Mouse (Mus musculus) CH12.LX (cell line): Measurements from ENCODE around the gene Trip4. TPM values are rescaled to one million over a fixed set of nuclear protein-coding genes. Genes with fewer than 3 reads are reported as not detected.
A peak's percentile ranks its signal among the peaks of the same experiment; 100 is the strongest.

Source experiments
- DNase-seq: peaks from one replicate; pipeline ENCODE4 v3.0.0-alpha.2; 2013; ENCODE audit errors: extremely low read depth
- H3K27ac ChIP-seq: 2 replicates; pipeline ENCODE4 v1.5.1; 2012; ENCODE audit warnings: low read depth, mild to moderate bottlenecking, control low read depth, moderate library complexity; ENCODE audit not compliant: insufficient read depth
- H3K27me3 ChIP-seq: replicated peaks from 2 replicates; pipeline ENCODE3; 2012; ENCODE audit warnings: inconsistent platforms
- H3K36me3 ChIP-seq, 2 experiments: replicated peaks in 1 of 2; 2 replicates each; pipeline versions ENCODE3 to v1.6.1; 2012; ENCODE audit warnings: inconsistent platforms in 1 of 2, low read length in 1 of 2, mild to moderate bottlenecking in 1 of 2, mixed read lengths in 1 of 2, moderate library complexity in 1 of 2; ENCODE audit not compliant: control insufficient read depth in 1 of 2, insufficient read depth in 1 of 2
- H3K4me1 ChIP-seq, 2 experiments: 2 replicates each; pipeline ENCODE4 v1.6.1; 2012; ENCODE audit warnings: inconsistent platforms in 1 of 2, moderate library complexity in 1 of 2; ENCODE audit not compliant: insufficient read depth in 2 of 2, control insufficient read depth in 1 of 2
- H3K4me2 ChIP-seq: 2 replicates; pipeline ENCODE4 v1.6.1; 2012; ENCODE audit warnings: low read depth, mild to moderate bottlenecking, control low read depth; ENCODE audit not compliant: poor library complexity, insufficient read depth, severe bottlenecking
- H3K4me3 ChIP-seq, 3 experiments: fragments of 150-350 bp in 1 of 3; sonication (generic) in 1 of 3; replicated peaks in 1 of 3; 2 replicates each; pipeline versions ENCODE3 to v1.5.1; 2011 to 2012; ENCODE audit warnings: low read depth in 2 of 3, low read length in 2 of 3, mild to moderate bottlenecking in 2 of 3, moderate library complexity in 2 of 3, control low read depth in 1 of 3, improper control_type of control experiment in 1 of 3, inconsistent platforms in 1 of 3, mixed read lengths in 1 of 3; ENCODE audit not compliant: poor library complexity in 1 of 3
- H3K79me2 ChIP-seq: replicated peaks from 2 replicates; pipeline ENCODE4 v1.6.1; 2012; ENCODE audit warnings: mild to moderate bottlenecking, moderate library complexity; ENCODE audit not compliant: control insufficient read depth, poor library complexity, insufficient read depth, severe bottlenecking; ENCODE audit errors: extremely low read depth
- H3K9ac ChIP-seq: 2 replicates; pipeline ENCODE4 v1.6.1; 2012; ENCODE audit warnings: low read depth, mild to moderate bottlenecking, control low read depth, moderate library complexity; ENCODE audit not compliant: insufficient read depth
- H3K9me3 ChIP-seq: replicated peaks from 2 replicates; pipeline ENCODE3; 2012; ENCODE audit warnings: low read length, inconsistent platforms, mixed read lengths
- BHLHE40 ChIP-seq: IDR thresholded peaks from 2 replicates; pipeline ENCODE4 v1.6.1; 2011; ENCODE audit warnings: mild to moderate bottlenecking, low read depth, low read length, improper control_type of control experiment
- CHD1 ChIP-seq: IDR thresholded peaks from 2 replicates; pipeline ENCODE4 v1.6.1; 2012; ENCODE audit warnings: low read depth, low read length, improper control_type of control experiment, inconsistent platforms
- CHD2 ChIP-seq: IDR thresholded peaks from 2 replicates; pipeline ENCODE4 v1.6.1; 2011; ENCODE audit warnings: low read length, improper control_type of control experiment
- CTCF ChIP-seq, 2 experiments: IDR thresholded peaks in 1 of 2; conservative IDR thresholded peaks in 1 of 2; 2 replicates each; pipeline ENCODE4 v1.5.1; 2011 to 2012; ENCODE audit warnings: low read depth in 2 of 2, low read length in 2 of 2, improper control_type of control experiment in 1 of 2, inconsistent platforms in 1 of 2, mild to moderate bottlenecking in 1 of 2, moderate library complexity in 1 of 2
- E2F4 ChIP-seq: IDR thresholded peaks from 2 replicates; pipeline ENCODE4 v1.6.1; 2011; ENCODE audit warnings: low read depth, low read length, improper control_type of control experiment; ENCODE audit not compliant: insufficient replicate concordance
- ELF1 ChIP-seq: IDR thresholded peaks from 2 replicates; pipeline ENCODE4 v1.6.1; 2014; ENCODE audit warnings: low read depth, mild to moderate bottlenecking, inconsistent platforms, low read length, improper control_type of control experiment
- EP300 ChIP-seq: IDR thresholded peaks from 2 replicates; pipeline ENCODE4 v1.6.1; 2011; ENCODE audit warnings: low read length, improper control_type of control experiment
- ETS1 ChIP-seq: conservative IDR thresholded peaks from 2 replicates; pipeline ENCODE4 v1.6.1; 2012; ENCODE audit warnings: low read depth, mild to moderate bottlenecking, inconsistent platforms, low read length, improper control_type of control experiment, moderate library complexity
- GABPA ChIP-seq: IDR thresholded peaks from 2 replicates; pipeline ENCODE4 v1.6.1; 2012; ENCODE audit warnings: low read depth, low read length, improper control_type of control experiment, inconsistent platforms; ENCODE audit not compliant: insufficient replicate concordance
- HCFC1 ChIP-seq: IDR thresholded peaks from 2 replicates; pipeline ENCODE4 v1.6.1; 2012; ENCODE audit warnings: low read depth, mild to moderate bottlenecking, inconsistent platforms, low read length, improper control_type of control experiment
- IRF4 ChIP-seq: IDR thresholded peaks from 2 replicates; pipeline ENCODE4 v1.6.1; 2014; ENCODE audit warnings: low read depth, mild to moderate bottlenecking, inconsistent platforms, low read length, improper control_type of control experiment
- JUN ChIP-seq: IDR thresholded peaks from 2 replicates; pipeline ENCODE4 v1.6.1; 2011; ENCODE audit warnings: low read depth, mild to moderate bottlenecking, low read length, improper control_type of control experiment, moderate library complexity; ENCODE audit not compliant: insufficient read depth
- JUND ChIP-seq: conservative IDR thresholded peaks from 2 replicates; pipeline ENCODE4 v1.6.1; 2011; ENCODE audit warnings: low read depth, low read length, improper control_type of control experiment
- KAT2A ChIP-seq: IDR thresholded peaks from 2 replicates; pipeline ENCODE4 v1.6.1; 2012; ENCODE audit warnings: low read length, improper control_type of control experiment, inconsistent platforms; ENCODE audit not compliant: insufficient replicate concordance
- MAFK ChIP-seq: IDR thresholded peaks from 2 replicates; pipeline ENCODE4 v1.6.1; 2011; ENCODE audit warnings: low read length, improper control_type of control experiment; ENCODE audit not compliant: insufficient replicate concordance
- MAX ChIP-seq: IDR thresholded peaks from 2 replicates; pipeline ENCODE4 v1.6.1; 2011; ENCODE audit warnings: low read length, improper control_type of control experiment
- MAZ ChIP-seq: IDR thresholded peaks from 2 replicates; pipeline ENCODE4 v1.6.1; 2012; ENCODE audit warnings: low read depth, mild to moderate bottlenecking, inconsistent platforms, low read length, improper control_type of control experiment, moderate library complexity
- MEF2A ChIP-seq: IDR thresholded peaks from 2 replicates; pipeline ENCODE4 v1.6.1; 2014; ENCODE audit warnings: low read depth, mild to moderate bottlenecking, inconsistent platforms, low read length, improper control_type of control experiment, borderline replicate concordance
- MXI1 ChIP-seq: IDR thresholded peaks from 2 replicates; pipeline ENCODE4 v1.6.1; 2011; ENCODE audit warnings: mild to moderate bottlenecking, low read depth, low read length, improper control_type of control experiment
- MYC ChIP-seq: IDR thresholded peaks from 2 replicates; pipeline ENCODE4 v1.6.1; 2011; ENCODE audit warnings: low read depth, mild to moderate bottlenecking, improper control_type of control experiment, low read length
- NELFE ChIP-seq: IDR thresholded peaks from 2 replicates; pipeline ENCODE4 v1.6.1; 2011; ENCODE audit warnings: low read depth, low read length, improper control_type of control experiment
- NRF1 ChIP-seq: IDR thresholded peaks from 2 replicates; pipeline ENCODE4 v1.6.1; 2014; ENCODE audit warnings: low read depth, mild to moderate bottlenecking, inconsistent platforms, low read length, improper control_type of control experiment, moderate library complexity
- PAX5 ChIP-seq: IDR thresholded peaks from 2 replicates; pipeline ENCODE4 v1.6.1; 2012; ENCODE audit warnings: low read length, inconsistent platforms, mixed read lengths
- POLR2A ChIP-seq: IDR thresholded peaks from 2 replicates; pipeline ENCODE4 v1.6.1; 2011; ENCODE audit warnings: low read depth, mild to moderate bottlenecking, improper control_type of control experiment, low read length
- POLR2AphosphoS2 ChIP-seq: IDR thresholded peaks from 2 replicates; pipeline ENCODE4 v1.6.1; 2011; ENCODE audit warnings: low read depth, low read length, improper control_type of control experiment
- RAD21 ChIP-seq: IDR thresholded peaks from 2 replicates; pipeline ENCODE4 v1.6.1; 2011; ENCODE audit warnings: low read depth, mild to moderate bottlenecking, low read length, improper control_type of control experiment, moderate library complexity
- RCOR1 ChIP-seq: conservative IDR thresholded peaks from 2 replicates; pipeline ENCODE4 v1.6.1; 2012; ENCODE audit warnings: low read depth, mild to moderate bottlenecking, inconsistent platforms, low read length, improper control_type of control experiment
- SIN3A ChIP-seq: IDR thresholded peaks from 2 replicates; pipeline ENCODE4 v1.6.1; 2012; ENCODE audit warnings: low read length, improper control_type of control experiment, inconsistent platforms
- SMC3 ChIP-seq: IDR thresholded peaks from 2 replicates; pipeline ENCODE4 v1.6.1; 2011; ENCODE audit warnings: low read depth, low read length, improper control_type of control experiment
- TBP ChIP-seq: conservative IDR thresholded peaks from 2 replicates; pipeline ENCODE4 v1.6.1; 2011; ENCODE audit warnings: low read depth, low read length, improper control_type of control experiment
- TCF12 ChIP-seq: IDR thresholded peaks from 2 replicates; pipeline ENCODE4 v1.6.1; 2014; ENCODE audit warnings: low read depth, mild to moderate bottlenecking, inconsistent platforms, low read length, improper control_type of control experiment
- UBTF ChIP-seq: IDR thresholded peaks from 2 replicates; pipeline ENCODE4 v1.6.1; 2012; ENCODE audit warnings: low read depth, mild to moderate bottlenecking, inconsistent platforms, low read length, improper control_type of control experiment, moderate library complexity
- USF1 ChIP-seq: IDR thresholded peaks from 2 replicates; pipeline ENCODE4 v1.6.1; 2014; ENCODE audit warnings: low read depth, mild to moderate bottlenecking, inconsistent platforms, low read length, improper control_type of control experiment
- USF2 ChIP-seq: conservative IDR thresholded peaks from 2 replicates; pipeline ENCODE4 v1.6.1; 2011; ENCODE audit warnings: low read depth, low read length, improper control_type of control experiment
- ZC3H11A ChIP-seq: IDR thresholded peaks from 2 replicates; pipeline ENCODE4 v1.6.1; 2012; ENCODE audit warnings: low read depth, mild to moderate bottlenecking, inconsistent platforms, low read length, improper control_type of control experiment
- ZKSCAN1 ChIP-seq: IDR thresholded peaks from 2 replicates; pipeline ENCODE4 v1.6.1; 2012; ENCODE audit warnings: low read depth, inconsistent platforms, low read length, improper control_type of control experiment, borderline replicate concordance
- ZMIZ1 ChIP-seq: IDR thresholded peaks from 2 replicates; pipeline ENCODE4 v1.6.1; 2012; ENCODE audit warnings: low read depth, mild to moderate bottlenecking, inconsistent platforms, low read length, improper control_type of control experiment
- ZNF384 ChIP-seq: IDR thresholded peaks from 2 replicates; pipeline ENCODE4 v1.6.1; 2012; ENCODE audit warnings: low read depth, low read length, improper control_type of control experiment, inconsistent platforms
- dilution Hi-C: fragments of 300-500 bp; cut with MboI; formaldehyde crosslinking; loops from 2 replicates; pipeline ENCODE4 v1.14.3; 2020; ENCODE audit warnings: low sequenced_read_pairs; ENCODE audit not compliant: extremely low pct_unique_long_range_greater_than_20kb, extremely low pct_ligation_motif_present
- in situ Hi-C: fragments of 300-500 bp; cut with MboI; formaldehyde crosslinking; loops from 3 replicates; pipeline ENCODE4 v1.14.3; 2019; ENCODE audit warnings: low sequenced_read_pairs, low pct_ligation_motif_present, low pct_unique_long_range_greater_than_20kb, mixed read lengths
- polyA plus RNA-seq: library from polyadenylated mRNA; unstranded; fragments of >175 nt; gene quantifications from 2 replicates; pipeline ENCODE4 v1.2.1, GENCODE M21; 2012; ENCODE audit warnings: low read depth; ENCODE audit not compliant: insufficient read length
- total RNA-seq, 2 experiments: library from RNA; depleted of rRNA; stranded (reverse); fragments of 300-350 nt in 1 of 2; fragments of >200 nt in 1 of 2; gene quantifications; 2 replicates each; pipeline ENCODE4 v1.2.3; 2012 to 2014

The Trip4 gene
- total and polyA plus RNA-seq, 3 experiments = 12.0 to 15.4 (median 14.4) TPM

GRCm38 (mm10) chr9:65909837-65910236 lies 1.2 kb upstream of the Trip4 start:
- Histone ChIP-seq H3K4me1 (peaks cover 0 to 19% of the 10 kb centered on the region in 2 experiments; a peak in 2 of 4 replicates), H3K27me3 (no peaks in the 10 kb centered on the region)
- TF ChIP-seq BHLHE40 = peak; percentile 49
- no peak for TF ChIP-seq MXI1
- no peak for TF ChIP-seq ZMIZ1
- TF ChIP-seq EP300 = peak; percentile 44
- no peak for TF ChIP-seq E2F4
- TF ChIP-seq RCOR1 = no peak
- no peak for TF ChIP-seq CTCF (conservative IDR thresholded peaks at IDR 0.05 in 1 of 2, IDR thresholded peaks at IDR 0.05 in 1 of 2; ENCODE audit: low read depth in 2 of 2, low read length in 2 of 2)
- TF ChIP-seq UBTF = no peak
- peak; percentile 96 for TF ChIP-seq CHD1
- 0 out of 2 replicates have a peak, but pooled peaks have one; percentile 15 for TF ChIP-seq TCF12
- no peak for TF ChIP-seq SIN3A
- no peak for TF ChIP-seq POLR2AphosphoS2
- TF ChIP-seq NRF1 = no peak
- no peak for TF ChIP-seq IRF4
- TF ChIP-seq USF2 = no peak
- TF ChIP-seq TBP = no peak
- TF ChIP-seq MAFK = no peak
- TF ChIP-seq MAX = no peak
- no peak for TF ChIP-seq ELF1
- no peak for TF ChIP-seq ZKSCAN1
- no peak for TF ChIP-seq USF1
- no peak for TF ChIP-seq MAZ
- no peak for TF ChIP-seq NELFE
- peak; percentile 7; the same call in 1 of the 2 replicates for TF ChIP-seq HCFC1
- no peak for TF ChIP-seq SMC3
- peak; percentile 13; the same call in 1 of the 2 replicates for TF ChIP-seq MEF2A
- TF ChIP-seq MYC = 0 out of 2 replicates have a peak, but pooled peaks have one; percentile 37
- no peak for TF ChIP-seq KAT2A
- no peak for TF ChIP-seq CHD2
- TF ChIP-seq JUND = no peak
- TF ChIP-seq ZC3H11A = no peak
- no peak for TF ChIP-seq JUN
- peak; percentile 66 for TF ChIP-seq ZNF384
- no peak for TF ChIP-seq POLR2A
- TF ChIP-seq ETS1 = 0 out of 2 replicates have a peak, but pooled peaks have one; percentile 5
- TF ChIP-seq PAX5 = no peak
- no peak for TF ChIP-seq RAD21
- TF ChIP-seq GABPA = no peak
- TF ChIP-seq, all 38 proteins: peak for 9
- dilution Hi-C loops = no loop called here
- Histone ChIP-seq H3K36me3 (peaks cover 8 to 16% of the 10 kb centered on the region in 2 experiments), H3K9ac (peak overlapping the region; percentile 74), H3K4me2 (peak overlapping the region; percentile 71), H3K27ac (peak overlapping the region; percentile 79), H3K79me2 (peaks cover 38% of the 10 kb centered on the region), H3K9me3 (no peaks in the 10 kb centered on the region), H3K4me3 (peak overlapping the region; percentile 83 to 94 (median 90))
- in situ Hi-C loops = no loop called here
- no peak for DNase-seq
